In genomic region chr8:107652226-107652625, GRCm38 (mm10) we compare ENCODE assay signal across 20 mouse cellular contexts.
A peak's percentile ranks its signal among the peaks of the same experiment; 100 is the strongest.
DNase-seq lines count a peak whose midpoint lies in the region; ATAC-seq lines count a peak whose summit lies in the region.
"Had no signal": no experiment of that assay in that cellular context is flagged by ENCODE, and none has a peak within 500 bp of the region (broad histone marks: within the 10 kb centered on the region; RNA-seq: fewer than 3 reads in every experiment).

No protein-coding gene starts in this region.

- intact Hi-C loops in heart, postnatal 10 days (cut with DNase I): no loop called here

- no peaks in the 10 kb centered on the region for H3K36me3 ChIP-seq in kidney, embryonic 16.5 days (ENCODE audit: insufficient read depth, low read length)
- H3K36me3 ChIP-seq in limb, embryonic 13.5 days: no peaks in the 10 kb centered on the region
- H3K36me3 ChIP-seq: embryonic facial prominence, embryonic 13.5 days; forebrain, embryonic 12.5 days; heart, embryonic 12.5 days; hindbrain, embryonic 15.5 days had no signal

- H3K4me1 ChIP-seq in kidney, embryonic 16.5 days (ENCODE audit: insufficient read depth, low read length): no peaks in the 10 kb centered on the region
- peaks cover 22% of the 10 kb centered on the region for H3K4me1 ChIP-seq in limb, embryonic 13.5 days
- H3K4me1 ChIP-seq: embryonic facial prominence, embryonic 13.5 days; forebrain, embryonic 12.5 days; heart, embryonic 12.5 days; hindbrain, embryonic 15.5 days had no signal

- no peak overlapping the region for H3K9ac ChIP-seq in kidney, embryonic 16.5 days (replicated peaks; ENCODE audit: low read length)
- no peak overlapping the region for H3K9ac ChIP-seq in limb, embryonic 13.5 days
- H3K9ac ChIP-seq: embryonic facial prominence, embryonic 13.5 days; forebrain, embryonic 12.5 days; heart, embryonic 12.5 days; hindbrain, embryonic 15.5 days had no signal

- no peaks in the 10 kb centered on the region for H3K9me3 ChIP-seq in kidney, embryonic 16.5 days (ENCODE audit: low read length)
- H3K9me3 ChIP-seq in limb, embryonic 13.5 days: no peaks in the 10 kb centered on the region
- H3K9me3 ChIP-seq: embryonic facial prominence, embryonic 13.5 days; forebrain, embryonic 12.5 days; heart, embryonic 12.5 days; hindbrain, embryonic 15.5 days had no signal

- H3K4me3 ChIP-seq in kidney, embryonic 16.5 days (ENCODE audit: low read length): no peak overlapping the region
- H3K4me3 ChIP-seq in limb, embryonic 13.5 days: no peak overlapping the region
- H3K4me3 ChIP-seq: embryonic facial prominence, embryonic 13.5 days; forebrain, embryonic 12.5 days; heart, embryonic 12.5 days; hindbrain, embryonic 15.5 days had no signal

- peak; percentile 61 for DNase-seq in heart, adult 11 months
- no peak for DNase-seq in heart, postnatal 10 days
- no peak for DNase-seq in kidney, adult 9 months
- DNase-seq in forelimb bud, embryonic 11.5 days (ENCODE audit: low read depth, low spot score): peak; percentile 33
- DNase-seq in cerebellum, adult 11-12 months: no peak
- DNase-seq in cerebellum, postnatal 14 days: no peak
- DNase-seq: adrenal gland, postnatal 10 days; cerebellum, adult 11 months; cerebellum, adult 9-10 months; cerebellum, postnatal 36 days; gastrocnemius, postnatal 36 days; heart, adult 18-20 months; heart, postnatal 36 days had no signal

- 45% methylated on average over 8 of the region's 8 CpGs for WGBS in kidney, embryonic 16.5 days
- 31% methylated on average over 8 of the region's 8 CpGs for WGBS in limb, embryonic 13.5 days

- H3K27ac ChIP-seq in kidney, embryonic 16.5 days (ENCODE audit: low read length): no peak overlapping the region
- H3K27ac ChIP-seq in limb, embryonic 13.5 days: peak overlapping the region; percentile 74; the same call in 1 of the 2 replicates
- H3K27ac ChIP-seq: embryonic facial prominence, embryonic 13.5 days; forebrain, embryonic 12.5 days; hindbrain, embryonic 15.5 days had no signal

- H3K4me2 ChIP-seq in kidney, embryonic 16.5 days (replicated peaks; ENCODE audit: low read depth, low read length): peak overlapping the region; percentile 4; the same call in 1 of the 2 replicates
- peak overlapping the region; percentile 28 for H3K4me2 ChIP-seq in limb, embryonic 13.5 days (replicated peaks)
- H3K4me2 ChIP-seq: embryonic facial prominence, embryonic 13.5 days; forebrain, embryonic 12.5 days; heart, embryonic 12.5 days had no signal

- no peaks in the 10 kb centered on the region for H3K27me3 ChIP-seq in kidney, embryonic 16.5 days (ENCODE audit: insufficient read depth, low read length)
- no peaks in the 10 kb centered on the region for H3K27me3 ChIP-seq in limb, embryonic 13.5 days
- H3K27me3 ChIP-seq: embryonic facial prominence, embryonic 13.5 days; forebrain, embryonic 12.5 days; heart, embryonic 12.5 days had no signal

- no peak for ATAC-seq in kidney, embryonic 16.5 days (ENCODE audit: low FRiP score, low TSS enrichment)
- ATAC-seq in limb, embryonic 13.5 days (ENCODE audit: low FRiP score, low read depth): no peak
- ATAC-seq: forebrain, embryonic 16.5 days had no signal

Comparison
In these comparisons a context has a peak if more than half of its experiments do, and no peak if none do; other contexts are left out.
1. DNase-seq: peak in heart, adult 11 months (single experiment) and forelimb bud, embryonic 11.5 days (single experiment); none in heart, postnatal 10 days (0 of 2), kidney, adult 9 months (single experiment), cerebellum, adult 11-12 months (single experiment) and cerebellum, postnatal 14 days (0 of 2).